Mouse (Mus musculus) layer of hippocampus, adult 6 months (tissue): ENCODE measurements around the gene Npr2. TPM values are rescaled to one million over a fixed set of nuclear protein-coding genes. Genes with fewer than 3 reads are reported as not detected.

Source experiments
- long read RNA-seq, 2 experiments: library from polyadenylated mRNA; unstranded; transcript quantifications; one replicate each; pipeline ENCODE4 v2.0.0; 2019 to 2020
- microRNA-seq: library from miRNA; unstranded; fragments of <30 nt; microRNA quantifications from one replicate; pipeline ENCODE4 v1.2.0, GENCODE M21; 2020
- polyA plus RNA-seq: library from polyadenylated mRNA; unstranded; fragments of <200 nt; fragmentation: Nextera tagmentation; gene quantifications from 2 replicates; pipeline ENCODE4 v1.2.3, GENCODE M21; 2021

Gene Npr2
- polyA plus RNA-seq: 5.0 and 6.5 TPM in 2 replicates
- long read RNA-seq, experiment 1, partial matches to known transcripts: 4 of 5 reads
- long read RNA-seq, experiment 1, other reads (novel, unspliced or antisense): 1 of 5 reads
- long read RNA-seq, experiment 2, transcript Npr2-201 (22 exons, 3,660 nt): major isoform, 7 of 23 reads
- long read RNA-seq, experiment 2, partial matches to known transcripts: 8 of 23 reads
- long read RNA-seq, experiment 2, other reads (novel, unspliced or antisense): 8 of 23 reads

DNA sequence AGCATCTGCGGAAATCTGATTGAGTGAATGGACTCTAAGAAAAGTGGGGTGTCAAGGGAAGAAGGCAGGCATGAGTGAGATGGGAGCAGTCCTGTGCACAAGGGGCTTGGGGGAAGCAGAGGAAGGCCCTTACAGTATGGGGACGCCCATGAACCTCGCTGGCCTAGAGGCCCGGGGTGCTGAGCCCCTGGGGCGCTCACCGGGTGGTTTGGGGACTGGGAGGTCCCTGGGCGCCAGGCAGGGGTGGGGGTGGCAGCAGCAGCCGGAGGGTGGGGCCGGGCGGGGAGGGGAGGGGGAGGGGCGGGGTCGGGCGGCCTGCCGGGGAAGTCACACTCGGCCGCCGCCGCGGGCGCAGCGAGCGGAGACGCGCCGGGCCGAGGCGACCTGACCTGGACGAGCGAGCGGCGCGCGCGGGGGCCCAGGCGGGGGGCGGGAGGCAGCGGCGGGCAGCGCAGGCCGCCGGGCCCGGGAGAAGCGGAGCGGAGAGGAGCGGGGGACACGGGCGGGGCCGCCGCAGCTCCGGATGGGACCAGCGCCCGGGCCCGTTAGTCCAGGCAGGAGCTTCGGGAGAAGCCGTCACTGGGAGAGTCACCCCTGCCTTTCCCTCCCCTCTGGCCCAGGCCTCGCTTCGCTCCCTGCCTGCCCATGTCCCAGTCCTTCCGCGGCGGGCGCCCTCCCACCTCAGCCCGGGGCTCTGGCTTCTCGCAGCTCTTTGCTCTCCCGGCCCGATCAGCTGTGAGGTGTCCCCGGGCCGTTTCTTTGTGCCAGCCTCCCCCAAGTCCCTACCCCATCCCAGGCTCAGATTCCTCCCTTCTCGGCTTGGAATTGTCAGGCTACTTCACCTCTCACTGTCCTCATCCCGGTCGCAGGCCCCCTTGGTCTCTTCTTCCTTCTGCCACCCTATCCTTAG, at the start of gene Npr2:
Npr2 (plus strand) TSS at position 890 of the 910 bp plus-strand sequence.

DNA sequence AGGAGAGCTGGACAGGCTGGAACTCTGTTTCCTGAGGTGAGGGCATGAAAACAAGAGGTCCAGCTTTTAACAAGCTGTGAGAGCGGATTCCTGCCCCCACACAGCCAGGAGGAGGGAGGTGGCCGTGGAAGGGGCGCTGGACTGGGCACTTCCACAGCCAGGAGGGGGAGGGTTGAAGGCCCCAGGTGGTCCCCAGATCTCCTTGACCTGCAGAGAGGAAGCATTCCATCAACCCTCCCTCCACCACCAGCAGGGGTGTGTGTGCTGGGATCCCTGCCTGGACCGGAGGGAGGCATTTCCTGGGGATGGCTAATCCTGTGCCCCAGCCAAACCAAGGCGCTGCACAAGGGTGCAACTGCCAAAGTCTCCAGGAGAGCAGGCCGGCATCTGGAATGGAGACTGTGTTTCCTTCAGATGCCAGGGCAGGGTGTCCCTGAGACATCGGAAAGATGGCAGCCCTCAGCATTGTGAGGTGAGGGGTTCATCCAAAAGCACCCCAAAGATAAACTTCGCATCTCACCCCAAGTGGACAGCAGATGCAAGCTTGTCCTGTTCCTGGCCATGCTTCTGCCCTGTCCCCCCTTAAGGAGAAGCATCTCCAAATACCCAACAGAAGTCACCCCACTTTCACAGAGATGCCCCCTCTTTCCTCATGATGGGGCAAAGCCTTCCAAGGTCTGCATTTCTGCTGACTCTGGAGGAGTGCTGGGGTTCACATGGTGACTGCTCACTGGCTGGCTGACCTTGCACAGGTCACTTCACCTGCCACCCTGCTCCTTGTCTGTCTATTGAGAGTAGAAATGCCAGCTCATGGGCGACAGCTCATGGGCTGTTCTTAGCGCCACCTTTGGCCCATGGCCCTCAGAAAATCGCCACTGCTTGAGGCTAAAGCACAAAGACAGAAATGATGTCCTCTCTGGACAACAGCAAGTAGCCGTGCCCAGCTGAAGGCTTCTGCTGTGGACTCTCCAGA, 47.0 kb upstream of the Npr2 start, which contains the start of gene Msmp:
Msmp (minus strand) TSS at position 51 of the 973 bp plus-strand sequence.

DNA sequence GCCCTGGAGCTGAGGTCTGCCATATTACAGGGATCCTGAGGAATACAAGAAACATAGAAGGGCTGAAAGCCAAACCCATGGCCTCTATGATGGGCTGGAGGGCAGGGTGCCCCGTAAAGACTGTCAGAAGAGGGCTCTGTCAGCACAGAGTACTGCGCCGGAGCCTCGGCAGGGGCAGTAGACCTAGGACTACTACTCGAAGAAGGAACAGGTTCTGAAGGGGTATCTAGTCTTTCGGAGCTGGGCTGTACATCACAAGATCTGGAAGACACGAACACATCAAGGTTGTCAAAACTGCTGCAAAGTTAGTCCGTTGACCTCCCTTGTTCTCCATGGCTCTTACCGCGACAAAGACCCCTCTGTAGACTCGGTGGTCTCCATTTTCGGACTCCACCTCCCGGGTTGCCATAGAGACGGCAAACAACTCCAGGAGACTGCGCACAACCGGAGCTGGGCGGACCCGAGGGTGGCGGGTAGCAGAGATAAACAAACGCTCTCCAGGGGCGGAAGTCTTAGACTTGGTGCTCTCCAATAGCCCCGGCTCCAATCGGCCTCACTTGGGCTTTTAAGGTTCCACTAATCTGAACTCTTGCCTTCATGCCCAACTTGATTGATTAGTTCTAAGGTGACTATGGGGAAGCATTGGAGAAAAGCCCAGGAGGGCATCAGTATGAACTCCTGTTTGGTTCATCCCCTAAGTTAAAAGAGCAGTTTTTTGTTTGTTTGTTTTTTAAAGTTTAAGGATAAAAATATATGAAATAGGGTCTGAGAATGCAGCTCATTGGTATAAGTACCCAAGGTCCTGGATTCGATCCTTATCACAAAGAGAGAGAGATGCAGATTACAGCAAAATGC, 21.7 kb downstream of the Npr2 start, which contains the start of gene Spag8:
Spag8 (minus strand) TSS at position 434 of the 855 bp plus-strand sequence.

DNA sequence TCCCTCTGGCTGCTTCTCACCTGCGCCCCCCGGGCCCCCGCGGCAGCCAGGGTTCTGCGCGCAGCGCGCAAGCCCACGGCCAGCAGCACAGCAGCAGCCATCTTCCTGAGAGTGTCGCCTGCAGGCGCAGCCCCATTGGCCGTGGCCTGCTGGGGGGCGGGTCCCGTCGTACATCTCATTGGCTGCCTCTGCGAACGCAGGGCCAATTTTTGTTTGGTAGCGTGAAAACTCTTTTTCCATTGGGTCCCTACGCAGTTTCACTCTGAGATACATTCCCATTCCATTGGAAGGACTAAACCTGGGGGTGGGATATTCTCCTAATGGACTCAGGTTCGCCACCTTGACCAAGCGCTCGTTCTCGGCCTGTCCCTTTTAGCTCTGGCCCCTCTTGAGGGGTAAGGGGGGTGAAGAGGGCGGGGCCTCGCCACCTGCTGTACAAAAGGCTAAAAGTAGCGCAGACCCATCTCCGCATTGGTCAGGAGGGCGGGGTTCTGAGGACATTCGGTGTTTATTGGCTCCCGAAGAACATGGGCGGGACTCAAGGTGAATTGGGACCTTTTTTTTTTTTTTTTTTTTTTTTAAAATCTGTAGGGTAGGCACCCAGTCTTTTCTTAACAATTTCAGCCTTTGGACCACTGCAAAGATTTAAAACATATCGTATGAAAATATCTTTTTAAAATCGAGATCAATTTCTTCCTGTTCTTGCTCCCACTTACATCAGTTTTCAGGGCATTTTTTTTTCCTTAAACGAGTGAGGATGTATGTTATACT, 24.8 kb downstream of the Npr2 start, which contains the start of gene Hint2:
Hint2 (minus strand) TSS at position 128 of the 771 bp plus-strand sequence.

DNA sequence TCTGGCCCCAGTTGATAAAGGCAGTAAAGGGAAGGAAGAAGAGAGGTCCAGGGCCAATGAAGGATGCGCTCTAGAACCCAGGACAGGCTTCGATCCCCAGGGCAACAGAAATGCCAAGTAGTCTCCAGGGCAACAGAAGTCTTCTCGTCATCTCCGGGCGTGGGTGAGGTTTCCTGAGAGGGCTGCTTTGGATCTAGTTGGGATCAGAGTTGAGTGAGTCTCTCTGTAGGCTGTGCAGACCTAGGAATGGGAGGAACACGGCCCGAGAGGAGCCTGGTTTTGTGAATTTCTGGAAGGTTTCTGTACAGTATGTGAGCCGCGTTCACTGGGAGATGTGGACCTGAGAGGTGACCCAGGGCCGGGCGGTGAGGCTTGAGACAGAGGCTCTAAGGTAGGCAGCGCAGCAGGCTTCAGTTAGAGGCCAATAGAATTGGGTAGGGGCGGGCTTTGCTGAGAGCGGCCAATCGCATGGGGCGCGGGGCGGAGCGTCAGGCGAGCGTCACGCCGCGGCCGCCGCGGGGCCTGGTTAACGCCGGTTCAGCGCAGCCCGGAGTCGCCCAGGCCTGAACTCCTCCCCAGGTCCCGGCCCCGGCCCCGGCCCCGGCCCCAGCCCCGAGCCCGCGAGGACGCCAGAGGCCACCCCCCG, 37.2 kb downstream of the Npr2 start, which contains the start of the genes Tmem8b and Fam221b:
Tmem8b (plus strand) TSS at position 190 of the 646 bp plus-strand sequence.
Fam221b (minus strand) TSS at position 364 of the 646 bp plus-strand sequence.

DNA sequence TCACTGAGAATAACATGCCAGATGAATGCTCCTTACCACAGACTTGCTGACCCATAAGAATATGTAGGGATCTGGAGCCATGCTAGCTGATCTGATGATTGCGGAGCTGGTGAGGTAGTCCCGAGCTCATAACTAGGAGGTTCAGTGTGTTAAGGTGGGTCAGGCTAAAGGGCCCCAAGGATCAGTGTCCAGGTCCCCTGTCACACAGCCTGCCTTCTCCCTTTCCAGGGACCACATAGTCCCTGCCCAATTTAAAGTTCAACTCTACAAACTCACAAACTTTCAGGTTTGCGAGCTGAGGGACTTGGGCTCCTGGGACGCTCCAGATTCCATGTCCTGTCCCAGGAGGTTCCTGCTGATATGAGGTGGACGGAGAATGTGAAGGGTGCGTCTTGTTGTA, 69.0 kb downstream of the Npr2 start, which contains the start of gene Olfr70:
Olfr70 (minus strand) TSS at position 101 of the 400 bp plus-strand sequence.

Small RNA genes within 50 kb of the gene (microRNA-seq; reads per million reads assigned to microRNA genes)
- not detected for gene Gm25262

Other genes with a start within 250 kb of the Npr2 start
- 52.0 and 78.4 TPM in 2 replicates for gene Rusc2, start 250.0 kb upstream of the Npr2 start, polyA plus RNA-seq
- 0.79 and 2.1 TPM in 2 replicates for gene Fam166b, start 202.8 kb upstream of the Npr2 start, polyA plus RNA-seq
- 6.8 and 9.2 TPM in 2 replicates for gene Tesk1, start 190.0 kb upstream of the Npr2 start, polyA plus RNA-seq
- gene Cd72, start 177.3 kb upstream of the Npr2 start, polyA plus RNA-seq: 3.8 and 5.5 TPM in 2 replicates
- gene Sit1, start 148.2 kb upstream of the Npr2 start, polyA plus RNA-seq: not detected in 2 replicates
- gene Ccdc107, start 139.0 kb upstream of the Npr2 start, polyA plus RNA-seq: 85.4 and 101 TPM in 2 replicates
- gene Arhgef39, start 132.2 kb upstream of the Npr2 start, polyA plus RNA-seq: 0.38 and 1.2 TPM in 2 replicates
- 0.44 and 0.94 TPM in 2 replicates for gene Car9, start 125.0 kb upstream of the Npr2 start, polyA plus RNA-seq
- 2.9 and 4.0 TPM in 2 replicates for gene Tpm2, start 108.2 kb upstream of the Npr2 start, polyA plus RNA-seq
- gene Creb3, start 69.6 kb upstream of the Npr2 start, polyA plus RNA-seq: 61.7 and 62.9 TPM in 2 replicates
- gene Tln1, start 69.2 kb upstream of the Npr2 start, polyA plus RNA-seq: 46.0 and 49.4 TPM in 2 replicates
- 25.7 and 34.6 TPM in 2 replicates for gene Rgp1, start 53.2 kb upstream of the Npr2 start, polyA plus RNA-seq
- 22.4 and 27.0 TPM in 2 replicates for gene Gba2, start 53.1 kb upstream of the Npr2 start, polyA plus RNA-seq
- 0.24 TPM in 1 of 2 replicates, not detected in the other for gene Msmp, start 47.4 kb upstream of the Npr2 start, polyA plus RNA-seq
- 3.8 and 4.6 TPM in 2 replicates for gene Spag8, start 21.7 kb downstream of the Npr2 start, polyA plus RNA-seq
- gene Hint2, start 24.5 kb downstream of the Npr2 start, polyA plus RNA-seq: 161 and 201 TPM in 2 replicates
- gene Tmem8b, start 37.0 kb downstream of the Npr2 start, polyA plus RNA-seq: 7.0 and 7.9 TPM in 2 replicates
- gene Fam221b, start 37.2 kb downstream of the Npr2 start, polyA plus RNA-seq: 1.2 TPM in 2 replicates
- gene Olfr70, start 68.9 kb downstream of the Npr2 start, polyA plus RNA-seq: not detected in 2 replicates
- not detected in 2 replicates for gene Olfr71, start 78.3 kb downstream of the Npr2 start, polyA plus RNA-seq
- gene Hrct1, start 95.3 kb downstream of the Npr2 start, polyA plus RNA-seq: 0.69 and 0.87 TPM in 2 replicates
- 0.21 and 0.24 TPM in 2 replicates for gene Spaar, start 98.1 kb downstream of the Npr2 start, polyA plus RNA-seq
- not detected in 2 replicates for gene Olfr159, start 139.1 kb downstream of the Npr2 start, polyA plus RNA-seq
- gene Olfr156, start 192.0 kb downstream of the Npr2 start, polyA plus RNA-seq: not detected in 2 replicates
- not detected in 2 replicates for gene Olfr157, start 208.3 kb downstream of the Npr2 start, polyA plus RNA-seq
- gene Olfr155, start 219.6 kb downstream of the Npr2 start, polyA plus RNA-seq: not detected in 2 replicates
- 1.6 and 2.4 TPM in 2 replicates for gene Reck, start 243.6 kb downstream of the Npr2 start, polyA plus RNA-seq